Mouse (Mus musculus) megakaryocyte progenitor cell, adult 5-6 weeks (primary cell): ENCODE data around the gene Olfr1161. TPM values are rescaled to one million over a fixed set of nuclear protein-coding genes. Genes with fewer than 3 reads are reported as not detected.
"Not testable (repeated sequence)": the region's sequence is repeated elsewhere in the genome, so short reads cannot be mapped to it uniquely, and the experiment has no call there.

Experiments used
- ATAC-seq: replicated peaks from 2 replicates; pipeline ENCODE4 v1.8.0; 2016; ENCODE audit warnings: mild to moderate bottlenecking, moderate TSS enrichment, inconsistent platforms; ENCODE audit not compliant: poor library complexity
- total RNA-seq, 2 experiments: library from RNA; stranded (forward) in 1 of 2; stranded (reverse) in 1 of 2; fragments of 157-497, 149-512 nt in 1 of 2; fragments of 200-1000 nt in 1 of 2; gene quantifications; 2 replicates each; pipeline versions ENCODE4 v1.2.3 to v1.2.4; 2015 to 2017

Olfr1161 gene
- total RNA-seq (2015) (not detected in 2 replicates), total RNA-seq (2017) (not detected in 2 replicates)

- not testable (repeated sequence) for ATAC-seq
Measured at GRCm38 (mm10) chr2:88022474-88022873, at the start of gene Olfr1161. Olfr1161 (plus strand) TSS chr2:88022774.

- ATAC-seq, result no peak
Measured at GRCm38 (mm10) chr2:87974563-87974962, 48.0 kb upstream of the Olfr1161 start, which contains the start of gene Olfr74. Olfr74 (minus strand) TSS chr2:87974663.

- no peak for ATAC-seq
Measured at GRCm38 (mm10) chr2:87989813-87990212, 32.8 kb upstream of the Olfr1161 start, which contains the start of gene Olfr1158. Olfr1158 (plus strand) TSS chr2:87990113.

- no peak for ATAC-seq
Measured at GRCm38 (mm10) chr2:88007515-88008318, 14.9 kb upstream of the Olfr1161 start, which contains the start of gene Olfr1160. Olfr1160 (minus strand) TSS chr2:88008268.

DNA sequence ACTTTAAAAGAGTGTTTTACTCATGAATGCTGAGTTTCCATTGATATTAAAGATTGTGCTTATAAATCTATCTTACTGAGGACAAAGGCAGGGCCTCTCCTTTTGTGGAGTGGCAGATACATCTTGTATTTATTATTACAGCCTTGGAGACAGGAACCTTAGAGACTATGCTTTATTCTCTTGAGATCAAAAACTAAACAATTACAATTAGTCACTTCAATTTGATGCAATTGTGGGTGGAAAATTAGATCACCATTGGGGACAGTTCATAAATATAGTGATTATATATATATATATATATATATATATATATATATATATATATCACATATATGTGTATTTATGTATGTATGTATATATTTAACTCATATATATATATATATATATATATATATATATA lies 15.0 kb downstream of the Olfr1161 start, which contains the start of gene Olfr73:
Olfr73 (minus strand) TSS at position 101 of the 400 bp plus-strand sequence.
- ATAC-seq, result no peak

DNA sequence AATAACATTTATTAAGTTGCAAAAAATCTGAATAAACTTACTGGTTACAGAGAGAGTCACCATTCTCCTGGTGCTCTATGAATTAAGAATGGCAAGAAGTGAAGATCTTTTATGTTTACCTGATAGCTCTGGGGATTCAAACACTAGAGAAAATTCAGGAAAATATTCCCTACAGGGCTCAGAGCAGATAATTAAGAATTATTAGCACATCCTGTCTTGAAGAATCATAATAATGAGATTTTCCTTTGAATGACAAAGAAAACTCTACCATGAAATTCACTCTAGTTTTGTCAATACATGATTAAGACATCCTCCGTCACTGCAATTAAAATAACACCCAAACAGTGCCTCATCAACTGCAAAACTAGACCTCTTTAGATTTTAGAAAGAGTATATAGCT lies 28.5 kb downstream of the Olfr1161 start, which contains the start of gene Olfr1162:
Olfr1162 (minus strand) TSS at position 101 of the 400 bp plus-strand sequence.
- ATAC-seq, result no peak

DNA sequence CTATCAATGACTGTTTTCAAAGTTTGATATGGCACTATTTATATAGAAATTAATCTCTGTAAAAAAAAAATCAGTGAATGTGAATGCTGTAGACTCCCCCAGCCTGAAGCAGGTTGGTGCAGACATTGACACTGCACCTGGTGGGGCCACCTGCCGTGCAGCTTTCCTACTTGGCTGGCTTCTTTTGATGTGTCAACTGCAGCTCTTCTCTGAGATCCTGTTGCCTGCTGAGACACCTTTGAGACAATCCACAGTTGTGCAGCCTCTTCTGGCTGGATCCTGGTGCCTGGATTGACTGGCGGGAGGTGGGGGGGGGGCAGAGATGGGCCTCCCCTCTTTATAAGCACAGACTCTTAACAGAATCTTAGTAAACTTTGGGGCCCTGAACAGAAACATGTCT lies 41.0 kb downstream of the Olfr1161 start:
- no peak for ATAC-seq

- ATAC-seq, result no peak
Measured at GRCm38 (mm10) chr2:88071730-88072129, 49.2 kb downstream of the Olfr1161 start, which contains the start of gene Olfr1163. Olfr1163 (minus strand) TSS chr2:88071830.

Other genes with a start within 250 kb of the Olfr1161 start
- not detected in 2 replicates for gene Olfr152, start 243.3 kb upstream of the Olfr1161 start, total RNA-seq (2015)
- not detected in 2 replicates for gene Olfr152, start 243.3 kb upstream of the Olfr1161 start, total RNA-seq (2017)
- not detected in 2 replicates for gene Olfr1143, start 222.2 kb upstream of the Olfr1161 start, total RNA-seq (2015)
- gene Olfr1143, start 222.2 kb upstream of the Olfr1161 start, total RNA-seq (2017), result not detected in 2 replicates
- gene Olfr1145, start 213.0 kb upstream of the Olfr1161 start, total RNA-seq (2015), result not detected in 2 replicates
- not detected in 2 replicates for gene Olfr1145, start 213.0 kb upstream of the Olfr1161 start, total RNA-seq (2017)
- not detected in 2 replicates for gene Olfr1148, start 192.2 kb upstream of the Olfr1161 start, total RNA-seq (2015)
- not detected in 2 replicates for gene Olfr1148, start 192.2 kb upstream of the Olfr1161 start, total RNA-seq (2017)
- gene Olfr1150-ps1, start 178.8 kb upstream of the Olfr1161 start, total RNA-seq (2015), result not detected in 2 replicates
- gene Olfr1150-ps1, start 178.8 kb upstream of the Olfr1161 start, total RNA-seq (2017), result not detected in 2 replicates
- gene Olfr1151, start 166.9 kb upstream of the Olfr1161 start, total RNA-seq (2015), result not detected in 2 replicates
- gene Olfr1151, start 166.9 kb upstream of the Olfr1161 start, total RNA-seq (2017), result not detected in 2 replicates
- not detected in 2 replicates for gene Olfr1152, start 156.3 kb upstream of the Olfr1161 start, total RNA-seq (2015)
- gene Olfr1152, start 156.3 kb upstream of the Olfr1161 start, total RNA-seq (2017), result not detected in 2 replicates
- not detected in 2 replicates for gene Olfr1153, start 127.8 kb upstream of the Olfr1161 start, total RNA-seq (2015)
- gene Olfr1153, start 127.8 kb upstream of the Olfr1161 start, total RNA-seq (2017), result not detected in 2 replicates
- gene Olfr1154, start 117.6 kb upstream of the Olfr1161 start, total RNA-seq (2015), result not detected in 2 replicates
- gene Olfr1154, start 117.6 kb upstream of the Olfr1161 start, total RNA-seq (2017), result not detected in 2 replicates
- gene Olfr1155, start 77.6 kb upstream of the Olfr1161 start, total RNA-seq (2015), result not detected in 2 replicates
- not detected in 2 replicates for gene Olfr1155, start 77.6 kb upstream of the Olfr1161 start, total RNA-seq (2017)
- gene Olfr1156, start 69.7 kb upstream of the Olfr1161 start, total RNA-seq (2015), result not detected in 2 replicates
- not detected in 2 replicates for gene Olfr1156, start 69.7 kb upstream of the Olfr1161 start, total RNA-seq (2017)
- not detected in 2 replicates for gene Olfr1157, start 54.5 kb upstream of the Olfr1161 start, total RNA-seq (2015)
- gene Olfr1157, start 54.5 kb upstream of the Olfr1161 start, total RNA-seq (2017), result not detected in 2 replicates
- gene Olfr74, start 48.1 kb upstream of the Olfr1161 start, total RNA-seq (2015), result not detected in 2 replicates
- gene Olfr74, start 48.1 kb upstream of the Olfr1161 start, total RNA-seq (2017), result not detected in 2 replicates
- gene Olfr1158, start 32.7 kb upstream of the Olfr1161 start, total RNA-seq (2015), result not detected in 2 replicates
- not detected in 2 replicates for gene Olfr1158, start 32.7 kb upstream of the Olfr1161 start, total RNA-seq (2017)
- not detected in 2 replicates for gene Olfr1160, start 14.5 kb upstream of the Olfr1161 start, total RNA-seq (2015)
- gene Olfr1160, start 14.5 kb upstream of the Olfr1161 start, total RNA-seq (2017), result not detected in 2 replicates
- not detected in 2 replicates for gene Olfr73, start 14.9 kb downstream of the Olfr1161 start, total RNA-seq (2015)
- not detected in 2 replicates for gene Olfr73, start 14.9 kb downstream of the Olfr1161 start, total RNA-seq (2017)
- gene Olfr1162, start 28.4 kb downstream of the Olfr1161 start, total RNA-seq (2015), result not detected in 2 replicates
- not detected in 2 replicates for gene Olfr1162, start 28.4 kb downstream of the Olfr1161 start, total RNA-seq (2017)
- gene Olfr1163, start 49.1 kb downstream of the Olfr1161 start, total RNA-seq (2015), result not detected in 2 replicates
- gene Olfr1163, start 49.1 kb downstream of the Olfr1161 start, total RNA-seq (2017), result not detected in 2 replicates
- not detected in 2 replicates for gene Olfr1164, start 71.2 kb downstream of the Olfr1161 start, total RNA-seq (2015)
- not detected in 2 replicates for gene Olfr1164, start 71.2 kb downstream of the Olfr1161 start, total RNA-seq (2017)
- not detected in 2 replicates for gene Olfr1166, start 105.5 kb downstream of the Olfr1161 start, total RNA-seq (2015)
- gene Olfr1166, start 105.5 kb downstream of the Olfr1161 start, total RNA-seq (2017), result not detected in 2 replicates
- not detected in 2 replicates for gene Olfr1167, start 132.4 kb downstream of the Olfr1161 start, total RNA-seq (2015)
- gene Olfr1167, start 132.4 kb downstream of the Olfr1161 start, total RNA-seq (2017), result not detected in 2 replicates
- gene Olfr1168, start 159.1 kb downstream of the Olfr1161 start, total RNA-seq (2015), result not detected in 2 replicates
- gene Olfr1168, start 159.1 kb downstream of the Olfr1161 start, total RNA-seq (2017), result not detected in 2 replicates
- not detected in 2 replicates for gene Olfr1170, start 205.6 kb downstream of the Olfr1161 start, total RNA-seq (2015)
- gene Olfr1170, start 205.6 kb downstream of the Olfr1161 start, total RNA-seq (2017), result not detected in 2 replicates